Mouse (Mus musculus): ENCODE results near the gene Rbms1. TPM values are rescaled to one million over a fixed set of nuclear protein-coding genes. Genes with fewer than 3 reads are reported as not detected.

Rbms1 gene
- polyA plus RNA-seq, 1 experiment from 2014 or later, result 55.6 TPM

DNA sequence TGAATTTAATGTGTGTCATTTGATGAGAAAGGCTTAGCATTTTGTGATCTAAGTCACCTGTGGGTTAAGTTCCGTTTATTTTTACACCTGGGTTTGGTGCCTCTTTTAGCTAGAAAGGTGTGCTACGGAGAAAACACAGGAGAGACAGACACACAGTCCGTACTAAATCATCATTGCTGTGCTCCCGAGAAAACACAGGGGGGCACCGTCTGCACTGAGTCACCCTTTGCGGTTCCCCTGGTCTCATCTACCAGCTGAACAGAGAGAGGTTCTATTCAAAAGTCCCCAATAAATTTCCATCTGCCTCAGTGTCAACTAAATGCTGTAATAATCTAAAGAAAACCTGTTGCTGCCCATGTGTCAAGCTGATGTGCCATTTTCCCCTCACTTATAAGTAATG lies 232.1 kb downstream of the Rbms1 start:
- ATAC-seq (ENCODE audit: low read depth), result no peak
- WGBS, result 56% methylated on average over 6 of the region's 6 CpGs
- H3K4me1 ChIP-seq (ENCODE audit: control insufficient read depth, insufficient read depth, low read length), result no peaks in the 10 kb centered on the region

DNA sequence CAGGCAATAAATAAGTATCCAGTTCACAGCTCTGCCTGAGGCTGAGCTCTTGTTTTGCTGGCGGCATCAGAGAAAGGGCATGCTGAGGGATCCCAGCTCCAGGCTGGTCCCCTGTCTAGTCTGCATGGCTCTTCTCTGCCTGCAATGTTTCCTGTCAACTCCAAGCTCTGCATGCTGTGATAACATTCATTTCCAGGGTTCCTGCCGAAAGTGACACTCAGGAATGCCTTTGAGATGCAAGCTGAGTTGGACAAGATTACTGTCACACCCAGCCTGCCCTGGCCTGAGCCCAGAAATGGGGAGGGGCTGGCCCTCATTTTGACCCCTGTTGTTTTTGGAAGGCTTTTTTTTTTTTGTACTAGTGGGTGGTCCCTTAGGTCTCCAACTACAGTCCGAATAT lies 233.0 kb downstream of the Rbms1 start:
- WGBS, result 23% methylated on average over 3 of the region's 3 CpGs
- Histone ChIP-seq H3K36me3 (ENCODE audit: control insufficient read depth, insufficient read depth, low read length) (no peaks in the 10 kb centered on the region), H3K9ac (replicated peaks; ENCODE audit: low read depth, low read length) (no peak overlapping the region), H3K9me3 (ENCODE audit: control insufficient read depth, low read length) (no peaks in the 10 kb centered on the region), H3K27ac (ENCODE audit: low read depth, low read length) (no peak overlapping the region), H3K4me1 (ENCODE audit: control insufficient read depth, insufficient read depth, low read length) (no peaks in the 10 kb centered on the region), H3K27me3 (ENCODE audit: control insufficient read depth, insufficient read depth, low read length) (no peaks in the 10 kb centered on the region), H3K4me3 (ENCODE audit: low read depth, low read length) (no peak overlapping the region), H3K4me2 (ENCODE audit: low read depth, low read length) (no peak overlapping the region)
- no peak for ATAC-seq (ENCODE audit: low read depth)

More for the DNA sequence above, 232.1 kb downstream of the Rbms1 start:
- Histone ChIP-seq H3K27me3 (ENCODE audit: control insufficient read depth, insufficient read depth, low read length) (no peaks in the 10 kb centered on the region), H3K9ac (replicated peaks; ENCODE audit: low read depth, low read length) (no peak overlapping the region), H3K27ac (ENCODE audit: low read depth, low read length) (no peak overlapping the region), H3K4me2 (ENCODE audit: low read depth, low read length) (no peak overlapping the region), H3K9me3 (ENCODE audit: control insufficient read depth, low read length) (no peaks in the 10 kb centered on the region), H3K4me3 (ENCODE audit: low read depth, low read length) (no peak overlapping the region), H3K36me3 (ENCODE audit: control insufficient read depth, insufficient read depth, low read length) (no peaks in the 10 kb centered on the region)

DNA sequence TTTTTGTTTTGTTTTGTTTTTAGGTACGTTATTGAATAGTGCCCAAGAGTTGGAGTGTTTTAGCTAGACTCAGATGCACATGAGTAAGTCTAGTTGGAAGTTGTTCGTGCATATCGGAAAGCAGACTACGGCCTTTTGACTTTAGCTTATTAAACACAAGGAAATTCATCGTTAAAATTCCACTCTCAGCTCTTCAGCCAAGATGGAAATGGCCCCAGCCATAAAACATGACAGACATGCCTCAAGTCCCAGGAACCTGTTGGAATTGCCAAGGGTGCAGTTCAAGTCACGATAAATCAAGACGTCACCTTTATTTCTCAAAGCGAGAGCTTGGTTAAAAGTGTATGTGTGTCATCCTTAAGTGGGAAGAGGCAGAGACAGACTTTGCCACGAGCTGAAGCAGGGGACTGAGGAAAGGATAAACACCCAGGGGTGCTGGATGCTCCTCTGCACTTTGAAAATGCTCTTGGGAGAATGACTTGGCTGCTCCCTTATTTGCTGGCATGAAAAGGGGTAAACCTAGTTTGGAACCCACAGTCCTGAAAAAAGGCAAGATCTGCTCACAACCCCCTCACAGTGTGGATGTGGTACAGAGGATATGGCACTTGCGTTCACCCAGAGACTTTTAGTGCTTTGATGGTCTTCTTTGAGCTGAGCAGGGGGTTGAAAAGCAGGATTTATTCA lies 233.9 kb downstream of the Rbms1 start:
- no peak for ATAC-seq (ENCODE audit: low read depth)
- Histone ChIP-seq H3K9me3 (ENCODE audit: control insufficient read depth, low read length) (no peaks in the 10 kb centered on the region), H3K27me3 (ENCODE audit: control insufficient read depth, insufficient read depth, low read length) (no peaks in the 10 kb centered on the region), H3K4me1 (ENCODE audit: control insufficient read depth, insufficient read depth, low read length) (no peaks in the 10 kb centered on the region), H3K36me3 (ENCODE audit: control insufficient read depth, insufficient read depth, low read length) (no peaks in the 10 kb centered on the region), H3K9ac (replicated peaks; ENCODE audit: low read depth, low read length) (no peak overlapping the region), H3K27ac (ENCODE audit: low read depth, low read length) (no peak overlapping the region), H3K4me2 (ENCODE audit: low read depth, low read length) (no peak overlapping the region), H3K4me3 (ENCODE audit: low read depth, low read length) (no peak overlapping the region)
- 62% methylated on average over 10 of the region's 10 CpGs for WGBS

DNA sequence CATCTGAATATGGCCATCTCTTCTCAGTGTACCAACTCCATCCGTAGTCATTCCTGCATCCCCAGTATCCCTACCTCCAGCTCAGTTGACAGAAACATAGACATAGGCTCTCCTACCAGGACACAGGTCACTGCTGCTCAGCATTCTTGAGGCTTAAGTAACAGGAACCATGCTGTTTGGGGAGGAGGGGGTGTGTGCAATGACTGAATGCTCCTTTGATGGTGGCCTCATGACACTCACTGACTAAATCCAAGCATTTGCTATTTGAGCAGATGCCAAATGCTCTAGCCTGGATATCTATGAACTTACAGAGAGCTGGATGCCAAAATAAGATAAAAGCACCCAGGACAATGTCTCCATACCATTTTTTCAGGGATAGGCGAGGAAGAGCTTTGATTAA lies 238.3 kb downstream of the Rbms1 start:
- no peak overlapping the region for H3K9ac ChIP-seq (replicated peaks; ENCODE audit: low read depth, low read length)
- H3K9me3 ChIP-seq (ENCODE audit: control insufficient read depth, low read length), result no peaks in the 10 kb centered on the region
- H3K27me3 ChIP-seq (ENCODE audit: control insufficient read depth, insufficient read depth, low read length), result no peaks in the 10 kb centered on the region
- WGBS, result 78% methylated on average over 2 of the region's 2 CpGs
- H3K4me2 ChIP-seq (ENCODE audit: low read depth, low read length), result no peak overlapping the region
- no peak overlapping the region for H3K27ac ChIP-seq (ENCODE audit: low read depth, low read length)
- H3K4me1 ChIP-seq (ENCODE audit: control insufficient read depth, insufficient read depth, low read length), result peaks cover 5% of the 10 kb centered on the region; the same call in 1 of the 2 replicates
- no peak overlapping the region for H3K4me3 ChIP-seq (ENCODE audit: low read depth, low read length)
- no peak for ATAC-seq (ENCODE audit: low read depth)
- no peaks in the 10 kb centered on the region for H3K36me3 ChIP-seq (ENCODE audit: control insufficient read depth, insufficient read depth, low read length)

DNA sequence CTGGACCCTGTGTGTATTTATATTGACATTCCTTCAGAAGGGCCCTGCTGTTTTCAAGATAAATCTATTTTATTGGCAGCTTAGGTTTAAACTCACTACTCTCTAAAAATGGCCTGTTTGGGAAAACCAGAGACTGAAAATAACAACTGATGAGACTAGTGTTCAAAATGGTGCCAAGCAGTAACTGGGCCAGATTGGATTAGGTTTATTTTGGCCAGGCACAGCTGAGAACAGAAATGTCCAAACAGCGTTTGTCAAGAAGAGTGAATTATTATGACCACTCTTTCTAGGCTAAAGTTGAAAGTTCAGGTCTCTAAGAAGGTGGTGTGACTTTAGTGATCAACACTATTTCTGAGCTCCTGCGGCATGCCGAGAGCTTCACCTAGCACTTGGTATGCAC lies 240.0 kb downstream of the Rbms1 start:
- H3K4me1 ChIP-seq (ENCODE audit: control insufficient read depth, insufficient read depth, low read length), result peaks cover 5% of the 10 kb centered on the region; the same call in 1 of the 2 replicates
- 95% methylated on average over 3 of the region's 3 CpGs for WGBS
- no peaks in the 10 kb centered on the region for H3K9me3 ChIP-seq (ENCODE audit: control insufficient read depth, low read length)
- H3K36me3 ChIP-seq (ENCODE audit: control insufficient read depth, insufficient read depth, low read length), result no peaks in the 10 kb centered on the region
- H3K27ac ChIP-seq (ENCODE audit: low read depth, low read length), result no peak overlapping the region
- no peak overlapping the region for H3K9ac ChIP-seq (replicated peaks; ENCODE audit: low read depth, low read length)
- no peak overlapping the region for H3K4me2 ChIP-seq (ENCODE audit: low read depth, low read length)
- no peak for ATAC-seq (ENCODE audit: low read depth)
- no peak overlapping the region for H3K4me3 ChIP-seq (ENCODE audit: low read depth, low read length)
- no peaks in the 10 kb centered on the region for H3K27me3 ChIP-seq (ENCODE audit: control insufficient read depth, insufficient read depth, low read length)

DNA sequence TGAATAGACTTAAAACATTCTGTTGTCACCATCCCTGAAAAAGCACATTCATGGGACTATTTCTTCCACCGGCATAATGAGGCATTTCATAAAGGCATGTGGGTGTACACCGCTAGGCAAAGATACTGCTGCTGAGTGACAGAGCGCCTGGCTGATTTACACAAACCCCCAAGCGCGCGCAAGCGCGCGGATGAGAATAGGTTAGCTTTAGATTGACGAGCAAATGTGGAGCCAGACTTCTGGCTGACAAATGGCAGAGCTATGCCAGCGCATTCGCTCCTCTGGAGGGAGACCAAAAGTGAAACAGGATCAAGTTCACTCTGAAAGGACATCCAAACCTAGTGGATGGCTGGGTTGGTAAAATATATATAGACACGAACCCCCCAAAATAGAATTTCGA lies 240.5 kb downstream of the Rbms1 start, which contains the start of gene Itgb6:
Gene Itgb6, minus strand, starts transcription at position 130 of the 400 bp plus-strand sequence.
- 50% methylated on average over 14 of the region's 14 CpGs for WGBS
- no peak within 1 kb of the TSS for H3K4me2 ChIP-seq (ENCODE audit: low read depth, low read length)
- ATAC-seq (ENCODE audit: low read depth), result no peak
- peaks cover 5% of the 10 kb centered on the region; the same call in 1 of the 2 replicates for H3K4me1 ChIP-seq (ENCODE audit: control insufficient read depth, insufficient read depth, low read length)
- no peaks in the 10 kb centered on the region for H3K9me3 ChIP-seq (ENCODE audit: control insufficient read depth, low read length)
- H3K27ac ChIP-seq (ENCODE audit: low read depth, low read length), result no peak within 1 kb of the TSS
- H3K9ac ChIP-seq (replicated peaks; ENCODE audit: low read depth, low read length), result no peak within 1 kb of the TSS
- H3K4me3 ChIP-seq (ENCODE audit: low read depth, low read length), result no peak within 1 kb of the TSS
- no peaks in the 10 kb centered on the region for H3K27me3 ChIP-seq (ENCODE audit: control insufficient read depth, insufficient read depth, low read length)
- no peaks in the 10 kb centered on the region for H3K36me3 ChIP-seq (ENCODE audit: control insufficient read depth, insufficient read depth, low read length)

DNA sequence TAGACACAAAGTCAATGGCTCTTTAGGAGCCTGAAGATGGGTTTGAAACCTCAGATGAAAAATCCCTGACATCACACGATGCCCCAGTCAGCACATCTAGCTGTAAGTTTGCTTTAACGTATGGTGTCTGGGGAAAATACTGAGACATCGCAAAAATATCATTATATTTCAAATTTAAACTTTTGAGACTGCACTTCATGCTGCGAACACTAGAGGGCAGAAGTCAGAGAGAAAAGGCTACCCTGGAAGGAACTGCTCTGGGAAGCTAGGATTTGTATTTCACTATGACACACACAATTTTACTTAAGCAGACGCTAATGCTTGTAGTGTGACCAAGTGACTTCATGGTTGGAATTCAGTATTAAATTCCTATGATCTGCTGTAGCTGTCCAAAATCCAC lies 242.1 kb downstream of the Rbms1 start:
- Histone ChIP-seq H3K9me3 (ENCODE audit: control insufficient read depth, low read length) (no peaks in the 10 kb centered on the region), H3K4me1 (ENCODE audit: control insufficient read depth, insufficient read depth, low read length) (peaks cover 5% of the 10 kb centered on the region; the same call in 1 of the 2 replicates), H3K4me3 (ENCODE audit: low read depth, low read length) (no peak overlapping the region), H3K9ac (replicated peaks; ENCODE audit: low read depth, low read length) (no peak overlapping the region), H3K4me2 (ENCODE audit: low read depth, low read length) (no peak overlapping the region), H3K36me3 (ENCODE audit: control insufficient read depth, insufficient read depth, low read length) (no peaks in the 10 kb centered on the region), H3K27ac (ENCODE audit: low read depth, low read length) (no peak overlapping the region), H3K27me3 (ENCODE audit: control insufficient read depth, insufficient read depth, low read length) (no peaks in the 10 kb centered on the region)
- ATAC-seq (ENCODE audit: low read depth), result no peak
- WGBS, result 31% methylated on average over 5 of the region's 5 CpGs

DNA sequence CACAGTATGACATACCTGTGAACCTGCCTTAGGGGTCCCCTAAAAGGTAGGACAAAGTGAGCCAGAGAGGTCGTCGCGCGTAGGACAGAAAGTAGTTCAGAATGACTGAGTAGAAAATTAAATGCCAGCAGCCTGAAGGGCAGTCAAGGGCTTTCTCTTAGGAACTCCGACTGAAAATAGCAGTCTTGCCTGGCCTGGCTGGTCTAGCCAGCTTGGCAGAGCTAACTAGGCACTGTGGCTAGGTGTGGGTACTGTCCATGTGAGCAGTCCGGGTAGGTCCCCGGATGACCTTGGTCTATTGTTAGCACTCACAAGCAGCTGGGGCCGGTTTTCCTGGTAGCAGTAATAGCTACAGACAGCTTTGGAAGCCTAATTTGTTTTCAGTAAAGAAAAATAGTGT lies 242.8 kb downstream of the Rbms1 start:
- Histone ChIP-seq H3K9ac (replicated peaks; ENCODE audit: low read depth, low read length) (no peak overlapping the region), H3K4me1 (ENCODE audit: control insufficient read depth, insufficient read depth, low read length) (peaks cover 8% of the 10 kb centered on the region; the same call in 1 of the 2 replicates), H3K27me3 (ENCODE audit: control insufficient read depth, insufficient read depth, low read length) (no peaks in the 10 kb centered on the region), H3K27ac (ENCODE audit: low read depth, low read length) (no peak overlapping the region), H3K4me2 (ENCODE audit: low read depth, low read length) (no peak overlapping the region), H3K4me3 (ENCODE audit: low read depth, low read length) (no peak overlapping the region), H3K9me3 (ENCODE audit: control insufficient read depth, low read length) (no peaks in the 10 kb centered on the region), H3K36me3 (ENCODE audit: control insufficient read depth, insufficient read depth, low read length) (no peaks in the 10 kb centered on the region)
- ATAC-seq (ENCODE audit: low read depth), result no peak
- WGBS, result 78% methylated on average over 8 of the region's 8 CpGs

DNA sequence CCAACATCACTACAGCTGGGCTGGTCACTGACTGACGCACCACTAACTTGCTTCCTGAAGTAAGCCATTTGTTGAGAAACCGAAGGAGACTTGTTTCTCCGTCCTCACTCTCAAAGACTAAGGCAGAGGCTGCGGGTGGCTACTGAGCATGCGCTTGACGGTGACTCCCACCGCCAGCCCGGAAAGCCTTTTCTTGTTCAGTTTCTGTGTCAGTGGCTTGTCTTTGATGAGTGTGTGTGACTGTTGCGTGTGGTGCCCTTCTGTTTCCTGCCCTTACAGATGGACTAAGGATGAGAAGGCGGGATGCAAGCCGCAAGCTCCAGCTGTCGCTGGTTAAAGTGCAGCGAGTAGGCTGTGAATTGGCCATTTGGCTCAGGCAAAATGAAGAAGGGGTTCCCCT lies 245.6 kb downstream of the Rbms1 start:
- Histone ChIP-seq H3K36me3 (ENCODE audit: control insufficient read depth, insufficient read depth, low read length) (no peaks in the 10 kb centered on the region), H3K4me3 (ENCODE audit: low read depth, low read length) (no peak overlapping the region), H3K9ac (replicated peaks; ENCODE audit: low read depth, low read length) (no peak overlapping the region), H3K4me1 (ENCODE audit: control insufficient read depth, insufficient read depth, low read length) (peaks cover 18% of the 10 kb centered on the region), H3K27me3 (ENCODE audit: control insufficient read depth, insufficient read depth, low read length) (no peaks in the 10 kb centered on the region), H3K27ac (ENCODE audit: low read depth, low read length) (no peak overlapping the region), H3K9me3 (ENCODE audit: control insufficient read depth, low read length) (no peaks in the 10 kb centered on the region), H3K4me2 (ENCODE audit: low read depth, low read length) (0 out of 2 replicates have a peak overlapping the region, but pooled peaks have one; percentile 2)
- no peak for ATAC-seq (ENCODE audit: low read depth)
- WGBS, result 65% methylated on average over 13 of the region's 13 CpGs
